Mouse (Mus musculus) cortical plate, adult 2 months (tissue): Measurements from ENCODE around the gene Rnf151.

Source experiments
- CTCF ChIP-seq: fragments of 200-500 bp; IDR thresholded peaks from 2 replicates; pipeline ENCODE4 v1.5.1; 2011; ENCODE audit warnings: mild to moderate bottlenecking, control low read depth, low read length; ENCODE audit not compliant: insufficient read depth; ENCODE audit errors: extremely low read depth
- POLR2A ChIP-seq: fragments of 200-500 bp; IDR thresholded peaks from 2 replicates; pipeline ENCODE4 v1.6.1; 2011; ENCODE audit warnings: mild to moderate bottlenecking, low read length, control low read depth; ENCODE audit not compliant: insufficient read depth; ENCODE audit errors: extremely low read depth

- no peak for TF ChIP-seq CTCF
- no peak for TF ChIP-seq POLR2A
Observed at GRCm38 (mm10) chr17:24701251-24701650, 16.6 kb downstream of the Rnf151 start.
